Mouse (Mus musculus) CH12.LX (cell line): ENCODE results near the gene Defb36.
A peak's percentile ranks its signal among the peaks of the same experiment; 100 is the strongest.

Source experiments
- CHD2 ChIP-seq: IDR thresholded peaks from 2 replicates; pipeline ENCODE4 v1.6.1; 2011; ENCODE audit warnings: low read length, improper control_type of control experiment
- MAX ChIP-seq: IDR thresholded peaks from 2 replicates; pipeline ENCODE4 v1.6.1; 2011; ENCODE audit warnings: low read length, improper control_type of control experiment
- POLR2A ChIP-seq: IDR thresholded peaks from 2 replicates; pipeline ENCODE4 v1.6.1; 2011; ENCODE audit warnings: low read depth, mild to moderate bottlenecking, improper control_type of control experiment, low read length
- RAD21 ChIP-seq: IDR thresholded peaks from 2 replicates; pipeline ENCODE4 v1.6.1; 2011; ENCODE audit warnings: low read depth, mild to moderate bottlenecking, low read length, improper control_type of control experiment, moderate library complexity
- ZMIZ1 ChIP-seq: IDR thresholded peaks from 2 replicates; pipeline ENCODE4 v1.6.1; 2012; ENCODE audit warnings: low read depth, mild to moderate bottlenecking, inconsistent platforms, low read length, improper control_type of control experiment

DNA sequence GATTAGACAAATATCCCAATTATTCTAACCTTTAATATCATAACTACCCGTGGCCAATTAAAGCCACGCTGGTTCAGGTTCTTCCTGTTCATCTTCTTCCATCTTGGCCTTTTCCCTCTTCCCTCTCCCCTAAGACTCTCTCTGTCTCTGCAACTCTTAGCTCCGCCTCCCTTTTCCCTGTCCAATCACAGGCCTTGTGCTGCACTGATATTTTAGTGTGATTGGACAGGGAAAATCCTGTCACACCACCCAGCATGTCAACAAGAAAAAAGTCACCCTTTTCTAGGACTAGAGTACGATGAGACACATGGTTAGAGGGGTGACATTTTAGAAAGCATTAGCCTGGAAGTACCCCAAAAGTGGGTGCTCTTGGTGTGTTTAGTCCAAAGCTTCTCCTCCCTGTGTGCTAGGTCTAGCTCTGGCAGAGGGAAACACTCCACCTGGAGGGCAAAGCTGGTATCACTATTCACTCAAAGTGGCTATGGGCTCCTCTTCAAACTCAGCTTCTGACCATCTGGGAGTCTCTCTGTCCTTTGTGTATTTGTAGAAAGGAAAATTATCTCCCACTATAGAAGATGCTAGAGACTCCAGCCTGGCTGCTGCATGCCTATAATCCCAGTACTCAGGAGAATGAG lies 17.1 kb upstream of the Defb36 start:
- TF ChIP-seq ZMIZ1, result no peak
- no peak for TF ChIP-seq POLR2A
- TF ChIP-seq RAD21, result peak; percentile 47
- TF ChIP-seq MAX, result no peak
- TF ChIP-seq CHD2, result no peak
